Comparison of ENCODE assay signal across 8 mouse cellular contexts in the genomic region with DNA sequence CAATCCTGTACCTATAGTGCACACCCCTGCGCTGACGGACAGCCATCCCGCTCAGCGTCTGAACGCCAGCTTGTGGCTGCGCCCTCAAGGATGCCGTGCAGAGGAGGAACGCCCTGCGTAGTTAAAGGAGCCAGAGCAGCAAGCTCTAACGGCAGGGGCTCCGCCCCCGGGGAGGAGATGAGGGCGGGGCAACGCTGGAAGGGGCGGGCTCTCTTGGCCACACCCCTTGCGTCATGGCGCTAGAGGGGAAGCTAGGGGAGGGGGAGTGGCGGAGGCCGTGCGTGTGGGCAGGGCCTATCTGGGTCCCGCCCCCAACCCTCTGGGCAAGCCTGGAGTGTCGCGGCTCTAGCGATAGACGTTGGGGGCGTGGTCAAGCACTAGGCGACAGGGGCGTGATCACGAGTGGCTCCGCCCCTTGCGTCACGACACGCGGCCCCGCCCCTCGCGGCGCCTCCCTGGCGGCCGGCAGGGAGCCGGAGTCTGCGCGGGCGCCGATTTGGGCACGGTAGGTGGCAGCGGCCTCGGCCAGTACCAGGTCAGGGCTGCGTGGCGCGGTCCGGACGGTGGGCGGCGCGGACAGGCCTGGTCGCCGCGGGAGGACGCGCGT. TPM values are rescaled to one million over a fixed set of nuclear protein-coding genes. Genes with fewer than 3 reads are reported as not detected.
DNase-seq lines count a peak whose midpoint lies in the region; ATAC-seq and TF ChIP-seq lines count a peak whose summit lies in the region.

Gene Tpst2 (plus strand): TSS at position 425 of the 607 bp plus-strand sequence.

- no peaks in the 10 kb centered on the region for H3K27me3 ChIP-seq in hindbrain, postnatal 0 days (ENCODE audit: insufficient read depth, low read length)

- H3K4me2 ChIP-seq in hindbrain, postnatal 0 days (ENCODE audit: low read depth, low read length), result peak within 1 kb of the TSS; percentile 96

- intact Hi-C loops in gastrocnemius, adult 2 months (cut with DNase I), result loop anchor here (2.0 to 5.0 kb wide), 2 partner anchors 14 to 34 kb away; no protein-coding TSS in a partner anchor
- intact Hi-C loops in left cerebral cortex, adult 2 months (cut with DNase I), result loop anchor here (1.0 to 2.0 kb wide), 2 partner anchors 36 to 50 kb away; partner anchors contain the start of gene Tfip11

- peak within 1 kb of the TSS; percentile 79 for H3K4me3 ChIP-seq in gastrocnemius, adult 2 months
- peak within 1 kb of the TSS; percentile 74 for H3K4me3 ChIP-seq in hindbrain, postnatal 0 days (ENCODE audit: low read length)
- H3K4me3 ChIP-seq in left cerebral cortex, adult 2 months, result peak within 1 kb of the TSS; percentile 89

- H3K4me1 ChIP-seq in hindbrain, postnatal 0 days (ENCODE audit: insufficient read depth, low read length), result peaks cover 1% of the 10 kb centered on the region

- peak within 1 kb of the TSS; percentile 95 for H3K27ac ChIP-seq in gastrocnemius, adult 2 months
- H3K27ac ChIP-seq in hindbrain, postnatal 0 days, result peak within 1 kb of the TSS; percentile 78
- H3K27ac ChIP-seq in left cerebral cortex, adult 2 months, result peak within 1 kb of the TSS; percentile 91

- H3K36me3 ChIP-seq in hindbrain, postnatal 0 days (ENCODE audit: insufficient read depth, low read length), result no peaks in the 10 kb centered on the region

- peak; percentile 99 for DNase-seq in ZHBTc4 (ENCODE audit: low read depth, low spot score)
- DNase-seq in gastrocnemius, adult 2 months, result peak; percentile 100
- peak; percentile 99 for DNase-seq in hindbrain, postnatal 0 days (ENCODE audit: low spot score)
- peak; percentile 99 to 100 for DNase-seq in left cerebral cortex, adult 2 months (ENCODE audit: extremely low spot score in 1 of 2, low spot score in 2 of 2)
- DNase-seq in right cerebral cortex, adult 2 months (ENCODE audit: low spot score in 2 of 2), result peak; percentile 99 to 100
- peak; percentile 100 for DNase-seq in urinary bladder, postnatal 14 days (ENCODE audit: low spot score)

- TF ChIP-seq CTCF in gastrocnemius, adult 2 months (IDR thresholded peaks at IDR 0.05), result peak; percentile 38; the same call in 1 of the 2 replicates
- TF ChIP-seq CTCF in hindbrain, postnatal 0 days (IDR thresholded peaks at IDR 0.05; ENCODE audit: low read depth), result peak; percentile 33
- peak; percentile 22 for TF ChIP-seq CTCF in left cerebral cortex, adult 2 months (IDR thresholded peaks at IDR 0.05)

- peak within 1 kb of the TSS; percentile 79 for H3K9ac ChIP-seq in hindbrain, postnatal 0 days (replicated peaks; ENCODE audit: low read length)

- WGBS in hindbrain, postnatal 0 days, result under 1% methylated on average over 60 of the region's 62 CpGs

- peak; percentile 70 for ATAC-seq in common myeloid progenitor, adult 5-6 weeks (replicated peaks; ENCODE audit: low read depth, poor library complexity, severe bottlenecking)
- peak; percentile 97 for ATAC-seq in hindbrain, postnatal 0 days
- ATAC-seq in megakaryocyte, adult 5-6 weeks (ENCODE audit: poor library complexity, severe bottlenecking), result peak; percentile 76

- H3K9me3 ChIP-seq in hindbrain, postnatal 0 days (ENCODE audit: low read length), result no peaks in the 10 kb centered on the region

RNA-seq across cellular contexts. Expression of gene Tpst2, which starts in this region (rescaled TPM):
- total RNA-seq in common myeloid progenitor, adult 5-6 weeks (2017), result 23.7 and 32.0 TPM in 2 replicates
- 10 to 100 TPM; 12.6 to 25.4 TPM for total RNA-seq in gastrocnemius, adult 2 months (2021)
- total RNA-seq in hindbrain, postnatal 0 days (2014; rRNA removed), result 46.9 and 57.0 TPM in 2 replicates
- polyA plus RNA-seq in hindbrain, postnatal 0 days (2015; fragmentation: Nextera tagmentation; extraction: Ambion mirVana), result 34.4 and 37.0 TPM in 2 replicates
- 10 to 100 TPM; 37.5 to 41.9 TPM for total RNA-seq in left cerebral cortex, adult 2 months (2021)
- total RNA-seq in megakaryocyte, adult 5-6 weeks (2015), result 52.1 and 57.5 TPM in 2 replicates
- total RNA-seq in megakaryocyte, adult 5-6 weeks (2017), result 69.2 and 77.0 TPM in 2 replicates

Comparison
In these comparisons a context has a peak if more than half of its experiments do, and no peak if none do; other contexts are left out.
1. Peak in every context shown above with its lines: DNase-seq, ATAC-seq, H3K4me3 ChIP-seq and H3K27ac ChIP-seq.